Mouse (Mus musculus) erythroblast, embryonic 14.5 days (primary cell): ENCODE results near the gene Slco2a1.

Source experiments
- GATA1 ChIP-seq: IDR thresholded peaks from 2 replicates; pipeline ENCODE4 v1.6.1; 2012; ENCODE audit warnings: low read length, inconsistent platforms, mixed read lengths
- TAL1 ChIP-seq: IDR thresholded peaks from 3 replicates; pipeline ENCODE4 v1.6.1; 2012; ENCODE audit warnings: low read length, inconsistent platforms, mixed read lengths

- TF ChIP-seq TAL1 (no peak), GATA1 (no peak)
Measured at GRCm38 (mm10) chr9:103000384-103000783, 11.9 kb downstream of the Slco2a1 start.
